9 mouse cellular contexts compared by ENCODE assay signal in the genomic region with DNA sequence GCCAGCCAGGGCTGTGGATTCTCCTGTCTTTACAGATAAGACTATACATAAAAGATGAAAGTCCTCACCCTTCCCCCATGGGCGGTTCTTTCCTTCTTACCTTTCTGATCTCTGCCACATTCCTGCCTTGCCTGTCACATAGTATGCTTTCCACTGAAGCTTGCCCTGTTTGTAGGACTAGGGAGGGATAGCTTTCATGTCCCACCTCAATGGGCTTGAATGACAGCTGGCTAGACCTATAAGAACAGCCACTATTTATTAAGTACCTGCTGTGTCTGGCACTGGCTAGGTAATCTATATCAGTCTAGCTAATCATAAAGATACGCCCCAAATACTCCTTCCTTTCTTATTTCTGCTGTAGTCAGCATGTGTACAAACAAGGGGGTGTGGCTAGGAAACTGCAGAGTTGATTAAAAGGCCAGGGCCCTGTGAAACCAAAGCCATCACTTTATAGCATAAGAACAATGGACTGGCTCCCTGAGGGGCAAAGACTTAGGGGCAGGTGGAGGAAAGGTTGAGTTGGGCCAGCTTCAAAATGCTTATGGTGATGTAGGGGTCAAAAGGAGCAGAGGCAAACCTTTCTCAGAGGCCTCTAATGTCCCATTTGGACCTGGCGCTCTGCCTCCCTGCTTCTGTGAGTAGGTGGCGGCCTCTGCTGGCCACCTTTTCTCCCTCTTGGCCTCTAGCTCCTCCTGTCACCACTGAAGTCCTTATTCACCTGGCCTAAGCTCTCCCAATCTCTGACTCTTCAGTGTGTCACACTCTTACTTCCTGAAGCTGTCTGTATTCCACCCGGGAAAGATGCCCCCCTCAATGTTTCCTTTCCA. TPM values are rescaled to one million over a fixed set of nuclear protein-coding genes. Genes with fewer than 3 reads are reported as not detected.
DNase-seq lines count a peak whose midpoint lies in the region; ATAC-seq and TF ChIP-seq lines count a peak whose summit lies in the region.
"Had no signal": no experiment of that assay in that cellular context is flagged by ENCODE, and none has a peak within 500 bp of the region (broad histone marks: within the 10 kb centered on the region; RNA-seq: fewer than 3 reads in every experiment).

No protein-coding gene starts in this region.

- 7% methylated on average over 5 of the region's 5 CpGs for WGBS in liver, embryonic 12.5 days (ENCODE audit: insufficient replicate concordance)
- WGBS in intestine, postnatal 0 days, result 7% methylated on average over 5 of the region's 5 CpGs

- no peak overlapping the region for H3K27ac ChIP-seq in liver, embryonic 12.5 days
- H3K27ac ChIP-seq in cortical plate, adult 2 months (ENCODE audit: insufficient read depth, low read length), result no peak overlapping the region
- H3K27ac ChIP-seq in intestine, postnatal 0 days (ENCODE audit: low read depth, low read length), result peak overlapping the region; percentile 5; the same call in 1 of the 2 replicates
- H3K27ac ChIP-seq: embryonic facial prominence, embryonic 12.5 days had no signal

- no peak overlapping the region for H3K4me2 ChIP-seq in liver, embryonic 12.5 days
- peak overlapping the region; percentile 17; the same call in 1 of the 2 replicates for H3K4me2 ChIP-seq in intestine, postnatal 0 days (replicated peaks; ENCODE audit: low read depth)
- H3K4me2 ChIP-seq: embryonic facial prominence, embryonic 12.5 days had no signal

- peak; percentile 36 for DNase-seq in liver
- peak; percentile 70 for DNase-seq in T-cell, adult 2 months (ENCODE audit: low spot score)
- DNase-seq in thymus, postnatal 14 days, result peak; percentile 84
- no peak for DNase-seq in layer of hippocampus, adult 8-10 months (ENCODE audit: low spot score in 2 of 2)

- TF ChIP-seq POLR2A in cortical plate, adult 2 months (IDR thresholded peaks at IDR 0.05; ENCODE audit: extremely low read depth, insufficient read depth, low read length), result no peak

- H3K27me3 ChIP-seq in liver, embryonic 12.5 days (replicated peaks), result peaks cover 92% of the 10 kb centered on the region
- peaks cover 38% of the 10 kb centered on the region for H3K27me3 ChIP-seq in intestine, postnatal 0 days (replicated peaks; ENCODE audit: control insufficient read depth, insufficient read depth, low read length)

- no peak overlapping the region for H3K9ac ChIP-seq in liver, embryonic 12.5 days
- no peak overlapping the region for H3K9ac ChIP-seq in intestine, postnatal 0 days (ENCODE audit: low read depth, low read length)
- H3K9ac ChIP-seq: embryonic facial prominence, embryonic 12.5 days had no signal

- H3K36me3 ChIP-seq in liver, embryonic 12.5 days, result no peaks in the 10 kb centered on the region
- no peaks in the 10 kb centered on the region for H3K36me3 ChIP-seq in intestine, postnatal 0 days (ENCODE audit: control insufficient read depth, insufficient read depth)
- H3K36me3 ChIP-seq: embryonic facial prominence, embryonic 12.5 days had no signal

- H3K4me1 ChIP-seq in liver, embryonic 12.5 days, result peaks cover 11% of the 10 kb centered on the region; the same call in 1 of the 2 replicates
- H3K4me1 ChIP-seq in cortical plate, adult 2 months (ENCODE audit: control insufficient read depth, insufficient read depth, low read length), result no peaks in the 10 kb centered on the region
- H3K4me1 ChIP-seq in intestine, postnatal 0 days (replicated peaks; ENCODE audit: control insufficient read depth, insufficient read depth, low read length), result no peaks in the 10 kb centered on the region; the same call in 1 of the 2 replicates

- peak; percentile 45 for TF ChIP-seq CTCF in cortical plate, adult 2 months (IDR thresholded peaks at IDR 0.05; ENCODE audit: extremely low read depth, insufficient read depth, low read length)
- peak; percentile 90 for TF ChIP-seq CTCF in intestine, postnatal 0 days (IDR thresholded peaks at IDR 0.05; ENCODE audit: low read depth)

- no peaks in the 10 kb centered on the region for H3K9me3 ChIP-seq in liver, embryonic 12.5 days (replicated peaks)
- no peaks in the 10 kb centered on the region for H3K9me3 ChIP-seq in intestine, postnatal 0 days (ENCODE audit: control insufficient read depth)
- H3K9me3 ChIP-seq: embryonic facial prominence, embryonic 12.5 days had no signal

- ATAC-seq in liver, embryonic 12.5 days, result no peak
- ATAC-seq in intestine, postnatal 0 days, result peak; percentile 88
- ATAC-seq in megakaryocyte, adult 5-6 weeks (ENCODE audit: poor library complexity, severe bottlenecking), result peak; percentile 66

- no peak overlapping the region for H3K4me3 ChIP-seq in liver, embryonic 12.5 days
- H3K4me3 ChIP-seq in cortical plate, adult 2 months (ENCODE audit: insufficient read depth, low read length), result no peak overlapping the region
- no peak overlapping the region for H3K4me3 ChIP-seq in intestine, postnatal 0 days (ENCODE audit: low read depth, low read length)
- H3K4me3 ChIP-seq: embryonic facial prominence, embryonic 12.5 days had no signal

RNA-seq across cellular contexts. Expression of a gene that starts 4.5 kb away (rescaled TPM):
- 0.25 and 0.33 TPM in 2 replicates for polyA plus RNA-seq in liver, embryonic 12.5 days (2016; fragmentation: Nextera tagmentation; extraction: Ambion mirVana)
- 31.9 and 87.5 TPM in 2 replicates for polyA plus RNA-seq in cortical plate, adult 2 months (2012; rRNA removed)
- 0.04 TPM in 1 of 2 replicates, not detected in the other for polyA plus RNA-seq in intestine, postnatal 0 days (2015; fragmentation: Nextera tagmentation; extraction: Ambion mirVana)
- total RNA-seq in megakaryocyte, adult 5-6 weeks (2015), result not detected in 2 replicates
- total RNA-seq in megakaryocyte, adult 5-6 weeks (2017), result 0.04 TPM in 1 of 2 replicates, not detected in the other
- 10 to 100 TPM; 14.6 to 17.4 (median 15.7) TPM for total RNA-seq in layer of hippocampus, adult 8-10 months (2022)

RNA-seq across cellular contexts. Expression of a gene that starts 16.1 kb away (rescaled TPM):
- 0.70 and 0.90 TPM in 2 replicates for polyA plus RNA-seq in liver, embryonic 12.5 days (2016; fragmentation: Nextera tagmentation; extraction: Ambion mirVana)
- polyA plus RNA-seq in cortical plate, adult 2 months (2012; rRNA removed), result 123 TPM in 2 replicates
- polyA plus RNA-seq in intestine, postnatal 0 days (2015; fragmentation: Nextera tagmentation; extraction: Ambion mirVana), result 0.96 and 1.1 TPM in 2 replicates
- 0.42 and 0.78 TPM in 2 replicates for total RNA-seq in megakaryocyte, adult 5-6 weeks (2015)
- total RNA-seq in megakaryocyte, adult 5-6 weeks (2017), result 0.95 and 0.98 TPM in 2 replicates
- total RNA-seq in layer of hippocampus, adult 8-10 months (2022), result 100 to 1,000 TPM; 209 to 270 (median 239) TPM

RNA-seq across cellular contexts. Expression of a gene that starts 48.1 kb away (rescaled TPM):
- 0.10 TPM in 1 of 2 replicates, not detected in the other for polyA plus RNA-seq in liver, embryonic 12.5 days (2016; fragmentation: Nextera tagmentation; extraction: Ambion mirVana)
- 1.5 and 1.8 TPM in 2 replicates for polyA plus RNA-seq in cortical plate, adult 2 months (2012; rRNA removed)
- polyA plus RNA-seq in intestine, postnatal 0 days (2015; fragmentation: Nextera tagmentation; extraction: Ambion mirVana), result 0.48 and 1.0 TPM in 2 replicates
- not detected in 2 replicates for total RNA-seq in megakaryocyte, adult 5-6 weeks (2015)
- not detected in 2 replicates for total RNA-seq in megakaryocyte, adult 5-6 weeks (2017)
- total RNA-seq in layer of hippocampus, adult 8-10 months (2022), result 1 to 10 TPM in 1 of 4 experiments, under 1 TPM in 3; 0.43 to 1.0 (median 0.59) TPM

RNA-seq across cellular contexts. Expression of a gene that starts 54.7 kb away (rescaled TPM):
- polyA plus RNA-seq in liver, embryonic 12.5 days (2016; fragmentation: Nextera tagmentation; extraction: Ambion mirVana), result 0.12 TPM in 1 of 2 replicates, not detected in the other
- 0.36 and 0.52 TPM in 2 replicates for polyA plus RNA-seq in cortical plate, adult 2 months (2012; rRNA removed)
- 221 and 255 TPM in 2 replicates for polyA plus RNA-seq in intestine, postnatal 0 days (2015; fragmentation: Nextera tagmentation; extraction: Ambion mirVana)
- 11.7 and 13.9 TPM in 2 replicates for total RNA-seq in megakaryocyte, adult 5-6 weeks (2015)
- total RNA-seq in megakaryocyte, adult 5-6 weeks (2017), result 25.1 and 27.0 TPM in 2 replicates
- 1 to 10 TPM in 1 of 4 experiments, under 1 TPM in 3; 0.55 to 1.3 (median 0.72) TPM for total RNA-seq in layer of hippocampus, adult 8-10 months (2022)

Comparison
In these comparisons a context has a peak if more than half of its experiments do, and no peak if none do; other contexts are left out.
1. DNase-seq: peak in liver (single experiment), T-cell, adult 2 months (single experiment) and thymus, postnatal 14 days (single experiment); none in layer of hippocampus, adult 8-10 months (0 of 2).
2. RNA of a gene that starts 4.5 kb away (polyA plus RNA-seq): 31.9 to 87.5 TPM in cortical plate, adult 2 months; 0.25 to 0.33 TPM in liver, embryonic 12.5 days and 0.04 TPM in intestine, postnatal 0 days; every median in the first group is over 10 times any median in the second.
3. RNA of a gene that starts 16.1 kb away (polyA plus RNA-seq): 123 TPM in cortical plate, adult 2 months; 0.96 to 1.1 TPM in intestine, postnatal 0 days and 0.70 to 0.90 TPM in liver, embryonic 12.5 days; every median in the first group is over 10 times any median in the second.